Mouse (Mus musculus): ENCODE measurements around the gene Pcgf2. TPM values are rescaled to one million over a fixed set of nuclear protein-coding genes. Genes with fewer than 3 reads are reported as not detected.

Pcgf2 gene
- polyA plus RNA-seq, 1 experiment from 2014 or later = 25.8 TPM

- no peak overlapping the region for H3K27ac ChIP-seq (ENCODE audit: low read depth, low read length)
- peaks cover 10% of the 10 kb centered on the region; the same call in 1 of the 2 replicates for H3K4me1 ChIP-seq (ENCODE audit: control insufficient read depth, insufficient read depth, low read length)
- no peak for ATAC-seq (ENCODE audit: low read depth)
- H3K4me2 ChIP-seq (ENCODE audit: low read depth, low read length) = no peak overlapping the region
- H3K4me3 ChIP-seq (ENCODE audit: low read depth, low read length) = no peak overlapping the region
- H3K9me3 ChIP-seq (ENCODE audit: control insufficient read depth, low read length) = no peaks in the 10 kb centered on the region
- no peak overlapping the region for H3K9ac ChIP-seq (replicated peaks; ENCODE audit: low read depth, low read length)
- H3K27me3 ChIP-seq (ENCODE audit: control insufficient read depth, insufficient read depth, low read length) = no peaks in the 10 kb centered on the region
- WGBS = 85% methylated on average over 6 of the region's 6 CpGs
- H3K36me3 ChIP-seq (ENCODE audit: control insufficient read depth, insufficient read depth, low read length) = peaks cover 40% of the 10 kb centered on the region
Observed at GRCm38 (mm10) chr11:97682504-97683055, 17.7 kb downstream of the Pcgf2 start.

- H3K9ac ChIP-seq (replicated peaks; ENCODE audit: low read depth, low read length) = no peak overlapping the region
- 65% methylated on average over 12 of the region's 12 CpGs for WGBS
Observed at GRCm38 (mm10) chr11:97680430-97680829, 19.9 kb downstream of the Pcgf2 start.

GRCm38 (mm10) chr11:97678301-97678700, 22.0 kb downstream of the Pcgf2 start:
- Histone ChIP-seq H3K27me3 (ENCODE audit: control insufficient read depth, insufficient read depth, low read length) (no peaks in the 10 kb centered on the region), H3K36me3 (ENCODE audit: control insufficient read depth, insufficient read depth, low read length) (peaks cover 68% of the 10 kb centered on the region), H3K4me3 (ENCODE audit: low read depth, low read length) (no peak overlapping the region), H3K9me3 (ENCODE audit: control insufficient read depth, low read length) (no peaks in the 10 kb centered on the region), H3K4me1 (ENCODE audit: control insufficient read depth, insufficient read depth, low read length) (0 out of 2 replicates have a peak, but pooled peaks cover 2% of the 10 kb centered on the region), H3K27ac (ENCODE audit: low read depth, low read length) (no peak overlapping the region; the same call in 1 of the 2 replicates), H3K9ac (replicated peaks; ENCODE audit: low read depth, low read length) (no peak overlapping the region), H3K4me2 (ENCODE audit: low read depth, low read length) (no peak overlapping the region)
- WGBS = 80% methylated on average over 15 of the region's 15 CpGs
- ATAC-seq (ENCODE audit: low read depth) = no peak

More at GRCm38 (mm10) chr11:97680430-97680829, 19.9 kb downstream of the Pcgf2 start:
- Histone ChIP-seq H3K36me3 (ENCODE audit: control insufficient read depth, insufficient read depth, low read length) (peaks cover 48% of the 10 kb centered on the region), H3K4me2 (ENCODE audit: low read depth, low read length) (no peak overlapping the region), H3K4me1 (ENCODE audit: control insufficient read depth, insufficient read depth, low read length) (0 out of 2 replicates have a peak, but pooled peaks cover 2% of the 10 kb centered on the region), H3K9me3 (ENCODE audit: control insufficient read depth, low read length) (no peaks in the 10 kb centered on the region), H3K4me3 (ENCODE audit: low read depth, low read length) (no peak overlapping the region), H3K27me3 (ENCODE audit: control insufficient read depth, insufficient read depth, low read length) (no peaks in the 10 kb centered on the region), H3K27ac (ENCODE audit: low read depth, low read length) (no peak overlapping the region)
- ATAC-seq (ENCODE audit: low read depth) = peak; percentile 61; the same call in 1 of the 2 replicates

GRCm38 (mm10) chr11:97677842-97678241, 22.5 kb downstream of the Pcgf2 start:
- H3K4me2 ChIP-seq (ENCODE audit: low read depth, low read length) = no peak overlapping the region
- 0 out of 2 replicates have a peak, but pooled peaks cover 2% of the 10 kb centered on the region for H3K4me1 ChIP-seq (ENCODE audit: control insufficient read depth, insufficient read depth, low read length)
- peaks cover 72% of the 10 kb centered on the region for H3K36me3 ChIP-seq (ENCODE audit: control insufficient read depth, insufficient read depth, low read length)
- H3K9ac ChIP-seq (replicated peaks; ENCODE audit: low read depth, low read length) = no peak overlapping the region
- 56% methylated on average over 8 of the region's 8 CpGs for WGBS
- no peak overlapping the region for H3K4me3 ChIP-seq (ENCODE audit: low read depth, low read length)
- ATAC-seq (ENCODE audit: low read depth) = no peak
- no peaks in the 10 kb centered on the region for H3K27me3 ChIP-seq (ENCODE audit: control insufficient read depth, insufficient read depth, low read length)
- H3K27ac ChIP-seq (ENCODE audit: low read depth, low read length) = no peak overlapping the region
- no peaks in the 10 kb centered on the region for H3K9me3 ChIP-seq (ENCODE audit: control insufficient read depth, low read length)

GRCm38 (mm10) chr11:97677381-97677780, 22.9 kb downstream of the Pcgf2 start:
- WGBS = 27% methylated on average over 15 of the region's 15 CpGs
- ATAC-seq (ENCODE audit: low read depth) = no peak
- Histone ChIP-seq H3K9ac (replicated peaks; ENCODE audit: low read depth, low read length) (no peak overlapping the region), H3K27ac (ENCODE audit: low read depth, low read length) (no peak overlapping the region), H3K36me3 (ENCODE audit: control insufficient read depth, insufficient read depth, low read length) (peaks cover 77% of the 10 kb centered on the region), H3K4me1 (ENCODE audit: control insufficient read depth, insufficient read depth, low read length) (0 out of 2 replicates have a peak, but pooled peaks cover 2% of the 10 kb centered on the region), H3K4me3 (ENCODE audit: low read depth, low read length) (no peak overlapping the region), H3K9me3 (ENCODE audit: control insufficient read depth, low read length) (no peaks in the 10 kb centered on the region), H3K4me2 (ENCODE audit: low read depth, low read length) (no peak overlapping the region), H3K27me3 (ENCODE audit: control insufficient read depth, insufficient read depth, low read length) (no peaks in the 10 kb centered on the region)

GRCm38 (mm10) chr11:97676050-97676754, 24.1 kb downstream of the Pcgf2 start:
- no peak for ATAC-seq (ENCODE audit: low read depth)
- whole genome bisulfite sequencing = 80% methylated on average over 12 of the region's 15 CpGs
- Histone ChIP-seq H3K4me2 (ENCODE audit: low read depth, low read length) (no peak overlapping the region), H3K4me1 (ENCODE audit: control insufficient read depth, insufficient read depth, low read length) (0 out of 2 replicates have a peak, but pooled peaks cover 2% of the 10 kb centered on the region), H3K27me3 (ENCODE audit: control insufficient read depth, insufficient read depth, low read length) (no peaks in the 10 kb centered on the region), H3K27ac (ENCODE audit: low read depth, low read length) (no peak overlapping the region), H3K4me3 (ENCODE audit: low read depth, low read length) (no peak overlapping the region), H3K9ac (replicated peaks; ENCODE audit: low read depth, low read length) (no peak overlapping the region), H3K36me3 (ENCODE audit: control insufficient read depth, insufficient read depth, low read length) (peaks cover 76% of the 10 kb centered on the region), H3K9me3 (ENCODE audit: control insufficient read depth, low read length) (no peaks in the 10 kb centered on the region)

- ATAC-seq (ENCODE audit: low read depth) = no peak
- 84% methylated on average over 11 of the region's 11 CpGs for WGBS
Observed at GRCm38 (mm10) chr11:97673148-97673547, 27.1 kb downstream of the Pcgf2 start.

GRCm38 (mm10) chr11:97671177-97671527, 29.1 kb downstream of the Pcgf2 start:
- Histone ChIP-seq H3K36me3 (ENCODE audit: control insufficient read depth, insufficient read depth, low read length) (peaks cover 61% of the 10 kb centered on the region), H3K27ac (ENCODE audit: low read depth, low read length) (no peak overlapping the region), H3K27me3 (ENCODE audit: control insufficient read depth, insufficient read depth, low read length) (no peaks in the 10 kb centered on the region), H3K4me3 (ENCODE audit: low read depth, low read length) (no peak overlapping the region), H3K4me1 (ENCODE audit: control insufficient read depth, insufficient read depth, low read length) (no peaks in the 10 kb centered on the region), H3K9ac (replicated peaks; ENCODE audit: low read depth, low read length) (no peak overlapping the region), H3K9me3 (ENCODE audit: control insufficient read depth, low read length) (no peaks in the 10 kb centered on the region), H3K4me2 (ENCODE audit: low read depth, low read length) (no peak overlapping the region)
- WGBS = 44% methylated on average over 2 of the region's 2 CpGs
- no peak for ATAC-seq (ENCODE audit: low read depth)

More at GRCm38 (mm10) chr11:97673148-97673547, 27.1 kb downstream of the Pcgf2 start:
- Histone ChIP-seq H3K9ac (replicated peaks; ENCODE audit: low read depth, low read length) (no peak overlapping the region), H3K4me3 (ENCODE audit: low read depth, low read length) (no peak overlapping the region), H3K36me3 (ENCODE audit: control insufficient read depth, insufficient read depth, low read length) (peaks cover 73% of the 10 kb centered on the region), H3K4me2 (ENCODE audit: low read depth, low read length) (no peak overlapping the region), H3K4me1 (ENCODE audit: control insufficient read depth, insufficient read depth, low read length) (0 out of 2 replicates have a peak, but pooled peaks cover 2% of the 10 kb centered on the region), H3K27me3 (ENCODE audit: control insufficient read depth, insufficient read depth, low read length) (no peaks in the 10 kb centered on the region), H3K27ac (ENCODE audit: low read depth, low read length) (no peak overlapping the region), H3K9me3 (ENCODE audit: control insufficient read depth, low read length) (no peaks in the 10 kb centered on the region)

Data from neural tube, embryonic 14.5 days (tissue).